Comparison of ENCODE assay signal across 7 mouse cellular contexts in genomic region chr3:95124972-95125371, GRCm38 (mm10). TPM values are rescaled to one million over a fixed set of nuclear protein-coding genes. Genes with fewer than 3 reads are reported as not detected.
DNase-seq lines count a peak whose midpoint lies in the region; ATAC-seq and TF ChIP-seq lines count a peak whose summit lies in the region.

No protein-coding gene starts in this region.

- no peak for TF ChIP-seq POLR2A in lung, adult 2 months (IDR thresholded peaks at IDR 0.05; ENCODE audit: borderline replicate concordance, extremely low read depth, low read depth, low read length)

- no peaks in the 10 kb centered on the region for H3K9me3 ChIP-seq in forebrain, embryonic 16.5 days (ENCODE audit: control insufficient read depth, low read length)

- no peak overlapping the region for H3K4me3 ChIP-seq in forebrain, embryonic 16.5 days (replicated peaks; ENCODE audit: low read length)
- no peak overlapping the region for H3K4me3 ChIP-seq in lung, adult 2 months (replicated peaks; ENCODE audit: extremely low read depth, low read depth, low read length)

- WGBS in forebrain, embryonic 16.5 days: 10% methylated on average over 5 of the region's 5 CpGs
- WGBS in lung, adult 2 months: 5% methylated on average over 5 of the region's 5 CpGs

- peaks cover 20% of the 10 kb centered on the region for H3K36me3 ChIP-seq in forebrain, embryonic 16.5 days (ENCODE audit: control insufficient read depth, insufficient read depth)

- H3K4me1 ChIP-seq in forebrain, embryonic 16.5 days (replicated peaks; ENCODE audit: control insufficient read depth, insufficient read depth, low read length): peaks cover 11% of the 10 kb centered on the region
- peaks cover 5% of the 10 kb centered on the region for H3K4me1 ChIP-seq in lung, adult 2 months (ENCODE audit: control insufficient read depth, insufficient read depth, low read length)

- no peak overlapping the region for H3K4me2 ChIP-seq in forebrain, embryonic 16.5 days (ENCODE audit: low read length)

- ATAC-seq in forebrain, embryonic 16.5 days: peak; percentile 60

- TF ChIP-seq CTCF in lung, adult 2 months (IDR thresholded peaks at IDR 0.05; ENCODE audit: insufficient read depth, low read length): no peak

- H3K27ac ChIP-seq in forebrain, embryonic 16.5 days (ENCODE audit: low read length): peak overlapping the region; percentile 32; the same call in 1 of the 2 replicates

- DNase-seq in kidney, postnatal 14 days: peak; percentile 70
- DNase-seq in kidney, adult 18-20 months: no peak
- peak; percentile 80 for DNase-seq in adrenal gland, postnatal 14 days
- peak; percentile 54 for DNase-seq in lung, adult 2 months
- DNase-seq in yolk sac, embryonic 10.5 days (ENCODE audit: low spot score): no peak
- no peak for DNase-seq in spleen, adult 12 weeks (ENCODE audit: low spot score)

- H3K9ac ChIP-seq in forebrain, embryonic 16.5 days (replicated peaks; ENCODE audit: low read depth, low read length): no peak overlapping the region; the same call in 1 of the 2 replicates

- H3K27me3 ChIP-seq in forebrain, embryonic 16.5 days (replicated peaks; ENCODE audit: control insufficient read depth, insufficient read depth, low read length): no peaks in the 10 kb centered on the region

RNA-seq across cellular contexts. Expression of gene Tmod4, which starts 0.7 kb away (rescaled TPM):
- 1.4 TPM in 1 of 2 replicates, not detected in the other for total RNA-seq in adrenal gland, postnatal 14 days (2021)
- polyA plus RNA-seq in forebrain, embryonic 16.5 days (2015; fragmentation: Nextera tagmentation; extraction: Ambion mirVana): 0.65 and 0.91 TPM in 2 replicates
- 1.5 and 3.5 TPM in 2 replicates for polyA plus RNA-seq in lung, adult 2 months (2012; rRNA removed)

RNA-seq across cellular contexts. Expression of gene Scnm1, which starts 8.8 kb away (rescaled TPM):
- total RNA-seq in adrenal gland, postnatal 14 days (2021): 39.8 and 43.6 TPM in 2 replicates
- 90.1 and 93.1 TPM in 2 replicates for polyA plus RNA-seq in forebrain, embryonic 16.5 days (2015; fragmentation: Nextera tagmentation; extraction: Ambion mirVana)
- polyA plus RNA-seq in lung, adult 2 months (2012; rRNA removed): 30.1 and 43.7 TPM in 2 replicates

RNA-seq across cellular contexts. Expression of gene Lysmd1, which starts 8.9 kb away (rescaled TPM):
- 9.0 and 11.3 TPM in 2 replicates for total RNA-seq in adrenal gland, postnatal 14 days (2021)
- 41.9 and 46.6 TPM in 2 replicates for polyA plus RNA-seq in forebrain, embryonic 16.5 days (2015; fragmentation: Nextera tagmentation; extraction: Ambion mirVana)
- polyA plus RNA-seq in lung, adult 2 months (2012; rRNA removed): 4.5 and 7.8 TPM in 2 replicates

RNA-seq across cellular contexts. Expression of gene Vps72, which starts 14.2 kb away (rescaled TPM):
- total RNA-seq in adrenal gland, postnatal 14 days (2021): 56.6 and 62.8 TPM in 2 replicates
- polyA plus RNA-seq in forebrain, embryonic 16.5 days (2015; fragmentation: Nextera tagmentation; extraction: Ambion mirVana): 230 and 233 TPM in 2 replicates
- polyA plus RNA-seq in lung, adult 2 months (2012; rRNA removed): 55.3 and 62.2 TPM in 2 replicates

RNA-seq across cellular contexts. Expression of gene Tnfaip8l2, which starts 17.2 kb away (rescaled TPM):
- total RNA-seq in adrenal gland, postnatal 14 days (2021): 1.7 and 7.8 TPM in 2 replicates
- polyA plus RNA-seq in forebrain, embryonic 16.5 days (2015; fragmentation: Nextera tagmentation; extraction: Ambion mirVana): 2.1 and 2.5 TPM in 2 replicates
- 24.6 and 26.4 TPM in 2 replicates for polyA plus RNA-seq in lung, adult 2 months (2012; rRNA removed)

Comparison
In these comparisons a context has a peak if more than half of its experiments do, and no peak if none do; other contexts are left out.
1. DNase-seq: peak in kidney, postnatal 14 days (single experiment), adrenal gland, postnatal 14 days (single experiment) and lung, adult 2 months (single experiment); none in kidney, adult 18-20 months (single experiment), yolk sac, embryonic 10.5 days (single experiment) and spleen, adult 12 weeks (single experiment).